Mouse (Mus musculus): ENCODE measurements at regions not wholly inside any gene's neighbourhood (a gene's known extent, or its start where the extent isn't known, plus 50 kb on each side); places are given as distances from the start of the nearest gene placed in this dataset.

DNA sequence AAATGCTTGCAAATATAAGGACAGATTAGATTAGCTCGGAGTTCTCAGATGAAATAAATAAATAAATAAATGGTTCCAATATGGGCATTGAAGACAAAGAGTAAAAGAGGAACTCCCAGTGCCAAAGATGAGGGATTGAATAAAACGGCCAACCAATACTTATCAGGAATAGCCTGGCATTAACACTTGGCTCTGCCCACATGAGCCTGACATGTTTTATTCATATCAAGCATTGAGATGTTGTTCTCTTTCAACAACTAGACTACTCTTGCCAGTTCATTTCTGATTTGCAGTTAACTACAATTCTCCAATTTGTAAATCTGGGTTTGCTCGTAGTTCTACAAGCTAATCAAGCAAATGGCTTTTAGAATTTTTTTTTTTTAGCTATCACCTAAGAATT, 546.4 kb downstream of the Efnb2 start:
- no peak for ATAC-seq (replicated peaks; ENCODE audit: poor library complexity, severe bottlenecking)

DNA sequence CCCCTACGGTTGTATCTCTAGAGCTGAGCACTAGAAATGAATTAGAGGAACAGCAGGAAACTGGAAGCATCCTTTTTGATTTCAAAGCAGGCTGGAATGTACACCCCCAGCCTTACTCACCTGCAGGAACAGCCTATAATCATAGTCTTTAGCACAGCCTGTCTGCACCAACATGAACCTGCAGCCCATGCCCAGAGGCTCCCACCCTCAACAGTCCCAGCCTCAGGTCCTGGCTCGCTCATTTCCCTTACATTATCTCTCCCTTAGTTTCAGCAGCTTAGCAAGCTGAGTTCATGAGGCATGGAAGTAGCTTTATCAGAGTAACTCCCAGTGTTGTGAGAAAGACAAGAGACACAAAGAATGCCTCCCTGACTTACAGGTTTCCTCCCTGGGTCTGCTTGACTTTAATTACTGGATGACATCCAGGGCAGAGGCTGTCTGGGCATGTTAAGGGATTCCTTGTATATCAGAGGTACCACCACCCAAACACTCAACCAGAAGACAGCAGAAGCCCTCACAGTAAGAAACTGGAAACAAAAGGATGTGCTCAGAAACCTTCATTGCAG, 551.2 kb downstream of the Efnb2 start:
- ATAC-seq (replicated peaks; ENCODE audit: poor library complexity, severe bottlenecking) = no peak

DNA sequence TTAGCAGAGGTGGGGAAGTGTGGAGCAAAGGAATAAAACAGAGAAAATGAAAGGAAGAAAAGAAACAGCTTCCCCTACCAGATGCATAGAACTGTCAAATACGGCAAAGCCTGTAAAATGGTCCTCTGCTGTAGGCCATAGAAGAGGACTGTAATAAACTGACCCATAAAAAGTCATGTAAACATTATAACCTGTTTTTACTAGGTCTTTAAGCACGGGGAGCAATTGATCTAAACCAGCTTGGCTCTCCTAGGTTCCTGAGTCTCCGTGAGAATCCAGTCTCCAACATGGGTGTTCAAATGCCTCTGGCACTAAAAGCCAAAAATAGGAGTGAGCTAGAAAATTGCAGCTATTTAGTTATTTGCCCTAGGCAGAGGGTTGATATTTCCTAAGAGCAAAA, 557.5 kb downstream of the Efnb2 start:
- ATAC-seq (replicated peaks; ENCODE audit: poor library complexity, severe bottlenecking) = no peak

DNA sequence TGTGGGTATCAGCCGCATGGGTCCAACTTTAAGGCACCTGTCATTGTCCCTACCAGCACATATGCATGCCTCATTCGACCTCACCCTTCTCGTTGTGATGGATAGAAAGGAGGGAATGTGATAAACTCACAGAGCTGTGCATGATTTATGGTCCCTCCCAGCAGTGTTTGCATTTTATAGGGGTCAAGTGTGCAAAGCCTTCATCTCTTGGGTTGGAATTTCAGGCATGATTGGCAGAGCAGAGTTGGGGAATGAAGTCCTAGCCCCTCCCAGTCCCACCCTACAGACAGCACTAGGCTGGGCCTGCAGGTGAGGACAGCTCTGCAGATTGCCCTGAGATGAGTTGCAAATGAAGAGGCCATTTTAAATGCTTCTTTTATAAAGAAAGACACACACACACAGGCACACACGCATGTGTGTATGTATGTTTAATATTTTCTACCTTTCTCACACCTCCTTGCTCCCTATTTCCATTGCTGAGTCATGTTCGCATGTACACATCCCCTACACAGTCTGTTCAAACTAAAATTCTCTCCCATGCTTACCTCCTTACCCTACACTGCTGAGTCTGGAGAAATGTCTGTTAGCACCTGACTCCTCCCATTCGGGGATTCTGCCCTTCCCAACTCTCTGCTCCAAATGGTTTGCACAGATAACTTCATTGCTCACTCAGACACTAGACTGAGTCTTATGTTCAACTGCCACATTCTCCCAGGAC, 558.9 kb downstream of the Efnb2 start:
- no peak for ATAC-seq (replicated peaks; ENCODE audit: poor library complexity, severe bottlenecking)

DNA sequence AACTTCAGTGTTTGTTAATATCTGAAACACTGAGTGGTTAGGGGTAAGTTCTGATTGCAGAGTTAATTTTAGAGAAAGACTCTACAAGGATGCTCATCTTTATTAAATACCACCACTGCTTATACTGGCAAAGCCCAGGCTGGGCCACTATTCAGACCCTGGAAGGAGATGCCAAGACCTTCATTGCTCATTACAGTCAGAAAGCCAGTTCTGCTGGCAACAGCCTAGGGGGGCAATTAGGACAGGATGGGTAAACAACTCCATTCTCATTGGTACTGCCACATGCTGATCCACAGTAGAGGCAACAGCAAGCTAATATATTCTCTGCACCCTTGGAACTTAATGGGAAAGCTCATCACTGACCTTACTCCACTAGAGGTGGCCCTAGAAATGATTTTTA, 568.5 kb downstream of the Efnb2 start:
- ATAC-seq (replicated peaks; ENCODE audit: poor library complexity, severe bottlenecking) = no peak

GRCm38 (mm10) chr8:8084652-8085051, 576.4 kb downstream of the Efnb2 start:
- ATAC-seq (replicated peaks; ENCODE audit: poor library complexity, severe bottlenecking) = no peak

DNA sequence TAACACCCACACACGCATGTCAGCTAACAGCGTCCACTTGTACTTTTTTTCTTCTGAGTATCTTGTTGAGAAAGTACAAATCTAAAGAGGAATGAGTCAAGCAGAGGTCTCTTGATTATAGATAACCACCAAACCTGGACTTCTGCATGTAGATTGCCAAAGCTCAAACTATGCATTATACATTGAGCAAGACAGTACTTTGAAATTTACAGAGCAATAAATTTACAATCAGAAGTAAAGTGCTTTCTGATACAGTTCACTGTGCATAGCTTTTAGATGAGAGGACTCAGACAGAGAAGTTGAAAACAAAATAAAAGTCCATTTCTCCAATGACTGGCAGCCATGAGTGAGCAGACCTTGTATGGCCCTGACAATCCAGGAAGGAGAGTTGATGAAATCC, 597.0 kb downstream of the Efnb2 start:
- ATAC-seq (replicated peaks; ENCODE audit: poor library complexity, severe bottlenecking) = no peak

DNA sequence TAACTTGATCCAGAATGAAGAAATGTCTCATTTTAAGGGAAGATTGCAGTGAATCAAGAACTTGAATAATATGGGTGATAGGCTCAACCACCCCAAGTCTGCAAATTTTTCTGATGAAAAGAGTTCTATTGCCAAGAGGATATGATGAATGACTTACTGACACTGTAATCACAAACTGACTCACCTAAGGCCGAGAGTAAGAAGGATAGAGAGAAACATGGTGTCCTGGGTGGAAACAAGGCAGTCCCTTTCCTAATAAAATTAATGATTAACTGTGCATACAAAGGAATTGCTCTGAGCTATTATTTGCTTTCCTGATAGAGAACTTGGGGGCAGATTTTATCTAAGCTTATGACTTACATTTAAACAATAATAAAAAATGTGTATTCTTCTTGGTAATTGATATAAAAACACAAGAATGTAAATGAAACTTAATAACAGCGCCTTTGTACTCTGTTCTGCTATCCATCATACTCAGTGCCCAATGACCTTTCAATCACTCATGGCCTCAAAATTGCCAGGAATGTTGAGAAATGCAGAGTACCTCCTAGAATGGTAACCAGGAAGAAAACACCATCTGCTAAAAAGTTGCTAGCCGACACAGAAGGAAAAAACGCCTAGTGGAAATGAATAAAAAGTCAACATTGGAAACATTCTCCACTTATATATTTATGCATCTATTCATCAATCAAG, 606.7 kb downstream of the Efnb2 start:
- ATAC-seq (replicated peaks; ENCODE audit: poor library complexity, severe bottlenecking) = no peak

- no peak for ATAC-seq (replicated peaks; ENCODE audit: poor library complexity, severe bottlenecking)
Measured at GRCm38 (mm10) chr8:8051186-8051585, 609.9 kb downstream of the Efnb2 start.

- ATAC-seq (replicated peaks; ENCODE audit: poor library complexity, severe bottlenecking) = no peak
Measured at GRCm38 (mm10) chr8:8050778-8051177, 610.3 kb downstream of the Efnb2 start.

DNA sequence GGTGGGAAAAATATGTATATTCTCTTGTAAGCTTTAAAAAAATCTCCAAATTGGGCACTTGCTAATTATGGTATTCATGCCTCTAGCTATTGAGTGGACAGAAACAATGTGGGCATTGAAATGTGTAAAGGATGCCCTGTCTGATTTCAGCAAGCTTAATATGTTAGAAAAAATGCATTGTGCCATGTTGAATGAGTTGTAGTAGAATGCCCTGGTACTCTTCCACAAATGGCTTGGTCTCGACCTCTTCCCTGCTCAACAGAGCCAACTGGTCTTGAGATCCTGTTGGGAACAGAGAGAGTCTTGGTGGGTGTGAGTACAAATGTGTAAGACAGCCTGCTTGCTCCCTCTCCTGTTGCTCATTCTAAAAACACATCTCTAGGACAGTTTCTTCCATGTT, 616.1 kb downstream of the Efnb2 start:
- no peak for ATAC-seq (replicated peaks; ENCODE audit: poor library complexity, severe bottlenecking)

DNA sequence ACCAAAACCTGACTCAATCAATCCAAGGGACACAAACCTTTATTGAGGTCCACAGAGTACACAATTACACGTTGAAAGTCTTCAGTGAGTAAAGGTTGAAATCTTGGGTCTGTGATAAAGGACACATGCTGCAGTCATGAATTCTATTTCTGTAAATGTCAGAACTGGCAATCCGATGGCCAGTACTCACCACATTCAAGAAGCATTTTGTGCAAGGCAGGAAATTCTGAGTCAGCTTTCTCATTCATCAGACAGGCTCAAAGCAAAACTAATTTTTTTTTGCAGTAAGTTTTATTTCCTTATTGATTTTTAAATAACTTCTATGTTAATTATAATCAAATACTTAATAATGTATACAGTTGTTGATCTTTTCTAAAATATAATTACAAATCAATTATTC, 616.7 kb downstream of the Efnb2 start:
- ATAC-seq (replicated peaks; ENCODE audit: poor library complexity, severe bottlenecking) = no peak

GRCm38 (mm10) chr8:8037929-8038328, 623.1 kb downstream of the Efnb2 start:
- no peak for ATAC-seq (replicated peaks; ENCODE audit: poor library complexity, severe bottlenecking)

DNA sequence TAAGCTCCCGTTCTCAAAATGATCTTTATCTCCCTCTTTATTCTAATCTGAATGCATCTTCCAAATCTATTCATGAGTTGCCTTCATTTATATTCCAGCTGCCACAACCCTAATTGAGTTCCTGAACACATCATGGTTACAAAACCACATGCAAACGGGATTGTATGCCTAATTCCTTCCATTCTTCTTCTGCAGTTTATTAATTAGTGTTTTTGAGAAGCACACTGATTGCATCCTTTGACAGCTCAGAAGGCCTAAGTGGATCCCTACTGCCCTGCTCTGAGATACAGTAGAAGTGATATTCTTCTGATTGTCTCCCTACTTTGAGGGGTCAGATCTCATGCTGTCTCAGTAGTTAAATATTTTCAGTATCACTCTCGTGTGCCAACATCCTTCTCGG, 649.9 kb downstream of the Efnb2 start:
- no peak for ATAC-seq (replicated peaks; ENCODE audit: poor library complexity, severe bottlenecking)

- ATAC-seq (replicated peaks; ENCODE audit: poor library complexity, severe bottlenecking) = no peak
Measured at GRCm38 (mm10) chr8:7994905-7995304, 666.1 kb downstream of the Efnb2 start.

- no peak for ATAC-seq (replicated peaks; ENCODE audit: poor library complexity, severe bottlenecking)
Measured at GRCm38 (mm10) chr8:7988820-7989219, 672.2 kb downstream of the Efnb2 start.

GRCm38 (mm10) chr8:7977020-7977419, 684.0 kb downstream of the Efnb2 start:
- no peak for ATAC-seq (replicated peaks; ENCODE audit: poor library complexity, severe bottlenecking)

GRCm38 (mm10) chr8:7973791-7974190, 687.3 kb downstream of the Efnb2 start:
- ATAC-seq (replicated peaks; ENCODE audit: poor library complexity, severe bottlenecking) = no peak

GRCm38 (mm10) chr8:7964276-7964675, 696.8 kb downstream of the Efnb2 start:
- ATAC-seq (replicated peaks; ENCODE audit: poor library complexity, severe bottlenecking) = no peak

GRCm38 (mm10) chr8:7956745-7957144, 704.3 kb downstream of the Efnb2 start:
- ATAC-seq (replicated peaks; ENCODE audit: poor library complexity, severe bottlenecking) = no peak

GRCm38 (mm10) chr8:7954851-7955250, 706.2 kb downstream of the Efnb2 start:
- no peak for ATAC-seq (replicated peaks; ENCODE audit: poor library complexity, severe bottlenecking)
